Mouse (Mus musculus): ENCODE data around the gene Mlx.
A peak's percentile ranks its signal among the peaks of the same experiment; 100 is the strongest.

Mlx gene

DNA sequence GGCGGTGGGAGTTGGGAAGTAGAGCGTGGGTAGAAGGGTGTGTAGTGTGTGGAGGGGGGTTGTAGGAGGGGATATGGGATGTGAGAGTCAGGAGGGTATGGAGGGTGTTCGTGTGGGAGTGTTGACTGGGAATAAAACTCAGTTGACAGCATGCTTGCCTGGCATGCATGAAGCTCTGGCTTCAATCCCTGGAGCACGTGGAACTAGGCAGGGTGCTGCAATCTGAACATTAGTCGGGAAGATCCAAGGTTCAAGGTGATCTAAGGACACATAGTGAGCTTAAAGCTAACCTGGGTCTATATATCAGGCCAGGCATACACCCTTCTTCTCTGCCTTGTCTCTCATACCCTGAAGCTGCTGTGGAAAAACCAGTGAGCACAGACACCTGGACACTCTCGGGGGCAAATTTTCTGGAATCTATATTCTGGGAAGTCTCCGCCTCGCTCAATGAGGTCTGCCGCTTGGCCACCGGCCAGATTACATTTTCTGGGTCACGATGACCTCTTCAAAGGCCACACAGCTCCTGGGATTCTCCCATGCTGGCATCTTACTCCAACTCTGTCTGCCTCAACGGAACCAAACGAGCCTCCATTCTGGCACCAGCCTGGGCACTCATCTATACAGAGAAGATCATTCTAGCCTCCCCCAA lies 47.3 kb downstream of the Mlx start:
- DNase-seq (ENCODE audit: low spot score in 2 of 2), result no peak

DNA sequence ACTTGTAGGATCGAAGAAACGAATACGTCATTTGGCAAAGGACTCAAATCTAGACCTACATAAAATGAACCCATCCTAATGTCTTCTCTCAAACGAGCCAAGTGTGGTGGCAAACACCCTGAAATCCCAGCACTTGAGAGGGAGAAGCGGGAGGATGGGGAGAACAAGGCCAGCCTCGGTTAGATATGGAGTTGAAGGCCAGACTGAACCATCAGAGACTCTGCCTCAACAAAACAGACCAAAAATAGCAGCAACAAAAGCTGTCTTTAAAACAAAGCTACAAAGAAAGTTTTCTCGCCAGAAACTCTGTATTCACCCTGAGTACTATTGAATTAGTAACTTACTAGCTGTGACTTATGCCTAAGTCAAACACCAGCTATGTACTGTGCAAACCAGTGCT lies 49.9 kb downstream of the Mlx start:
- no peak for DNase-seq (ENCODE audit: low spot score in 2 of 2)

DNA sequence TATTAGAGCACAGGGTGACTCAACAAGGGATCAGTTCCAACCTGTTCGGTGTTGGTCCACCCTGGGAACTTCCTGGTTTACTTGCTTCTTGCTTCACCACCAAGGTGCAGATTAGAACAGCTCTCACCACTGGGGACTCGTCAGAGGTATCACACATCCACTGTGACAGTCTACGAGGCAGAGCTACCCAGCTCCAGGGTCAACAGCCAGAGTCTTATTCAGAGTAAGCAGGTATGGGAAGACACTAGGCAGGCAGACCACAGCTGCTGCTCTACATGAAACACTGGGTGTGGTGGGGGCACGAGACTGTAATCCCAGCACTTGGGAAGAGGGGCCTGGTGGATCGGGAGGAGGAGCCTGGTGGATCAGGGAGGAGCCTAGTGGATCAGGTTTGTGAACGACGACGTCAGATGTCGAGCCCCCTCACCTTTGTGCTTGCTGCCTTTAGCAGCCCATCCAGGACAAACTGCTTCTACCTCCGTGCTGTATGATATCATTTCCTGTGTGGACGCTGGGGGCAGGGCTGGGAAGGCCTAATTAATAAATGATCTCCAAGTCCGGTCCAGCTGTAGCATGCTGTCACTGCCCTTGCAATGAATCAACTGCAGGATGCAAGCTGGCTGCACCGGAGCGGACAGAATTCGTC lies 51.6 kb downstream of the Mlx start:
- peak in 1 of 2 experiments; percentile 62 for DNase-seq (ENCODE audit: low spot score in 2 of 2)

DNA sequence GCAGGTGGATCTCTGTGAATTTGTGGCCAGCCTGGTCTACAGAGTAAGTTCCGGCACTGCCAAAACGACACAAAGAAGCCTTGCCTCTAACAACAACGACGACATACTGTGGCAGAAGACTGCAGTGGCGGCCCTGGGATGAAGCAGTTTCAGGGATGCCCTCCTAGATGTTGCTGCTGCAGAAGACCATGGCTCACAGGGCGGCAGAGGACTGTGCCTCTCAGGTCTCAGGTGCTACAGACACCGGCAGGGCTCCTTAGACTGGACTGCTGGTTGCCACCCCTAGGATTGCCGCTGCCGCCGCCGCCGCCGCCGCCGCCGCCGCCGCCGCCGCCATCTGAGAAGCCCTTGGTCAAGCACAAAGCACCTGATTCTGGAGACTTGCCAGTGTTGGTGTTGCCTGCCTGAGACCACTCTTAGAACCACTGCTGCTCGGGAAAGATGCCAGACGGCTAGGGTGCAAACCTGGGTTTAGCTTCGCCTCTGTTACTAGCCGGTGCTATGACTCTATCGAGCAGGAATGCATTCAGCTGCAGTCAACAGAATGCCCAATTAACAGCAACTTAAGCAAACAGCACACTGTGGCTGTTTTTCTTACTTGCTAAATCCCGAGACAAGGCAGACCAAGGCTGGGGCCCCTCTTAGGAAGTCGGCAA lies 53.2 kb downstream of the Mlx start:
- DNase-seq (ENCODE audit: low spot score in 2 of 2), result no peak

DNA sequence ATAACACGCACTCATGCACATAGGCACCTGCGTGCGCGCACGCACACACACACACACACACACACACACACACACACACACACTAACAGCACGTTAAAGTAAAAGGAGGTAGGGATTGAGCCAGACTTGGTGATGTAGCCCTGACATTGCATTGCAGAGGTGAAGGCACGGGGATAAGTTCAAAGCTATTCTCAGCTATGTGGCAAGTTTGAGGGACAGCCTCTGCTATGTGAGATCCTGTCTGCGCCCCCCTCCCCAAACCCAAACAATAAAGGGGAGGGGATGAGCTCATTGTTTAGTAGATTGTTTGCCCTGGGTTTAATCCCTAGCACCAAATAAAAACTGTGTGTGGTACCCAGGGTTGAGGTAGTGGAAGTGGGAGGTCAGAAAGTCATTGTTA lies 54.0 kb downstream of the Mlx start:
- DNase-seq (ENCODE audit: low spot score in 2 of 2), result no peak

All from urinary bladder, postnatal 36 days (tissue).